Mouse (Mus musculus) inflammation-experienced regulatory T-cells, adult 16 weeks (primary cell): ENCODE data around the gene Aadacl4. TPM values are rescaled to one million over a fixed set of nuclear protein-coding genes. Genes with fewer than 3 reads are reported as not detected.

ENCODE experiments used
- polyA plus RNA-seq: library from polyadenylated mRNA; unstranded; fragments of 100-300 nt; shearing (Covaris generic); gene quantifications from one replicate; pipeline ENCODE4 v1.2.1, GENCODE M21; 2017

Aadacl4 gene
- not detected for polyA plus RNA-seq

DNA sequence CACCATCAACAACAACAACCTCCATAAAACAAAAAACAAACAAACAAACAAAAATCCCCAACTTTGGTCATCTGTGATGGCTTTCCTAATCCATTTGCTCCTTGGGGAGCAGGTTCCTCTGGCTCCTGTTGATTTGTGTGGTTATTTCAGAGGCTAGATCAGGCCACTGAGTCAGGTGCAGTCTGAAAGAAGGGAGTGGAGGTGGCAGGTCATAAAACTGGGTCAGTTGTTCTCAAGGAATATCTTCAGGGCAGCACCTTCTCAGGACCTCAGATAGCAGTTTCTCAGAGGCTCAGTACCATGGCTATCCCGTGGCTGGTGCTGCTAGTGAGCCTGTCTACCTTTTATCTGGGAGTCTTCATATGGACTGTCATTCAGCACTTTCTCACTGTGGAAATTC lies at the start of gene Aadacl4:
Gene Aadacl4, plus strand, starts transcription at position 301 of the 400 bp plus-strand sequence.

DNA sequence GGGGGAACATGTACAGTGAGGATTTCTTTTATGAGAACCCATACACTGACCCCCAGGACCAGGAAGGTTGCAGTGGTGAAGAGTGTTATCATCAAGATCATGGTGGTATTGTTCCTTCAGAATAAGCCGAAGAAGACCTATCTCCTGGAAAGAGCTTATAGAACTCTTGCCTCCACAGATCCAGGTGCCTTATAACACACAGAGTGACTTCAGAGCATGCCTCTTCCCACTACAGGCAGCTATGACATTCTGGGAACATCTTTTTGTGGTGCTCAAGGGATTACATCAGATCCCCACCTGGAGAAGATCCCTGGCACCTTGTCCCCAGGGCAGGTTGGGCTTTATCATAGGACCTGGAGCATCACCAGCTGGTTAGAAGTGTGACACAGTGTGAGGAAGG lies 48.5 kb upstream of the Aadacl4 start, which contains the start of gene Gm13124:
Gene Gm13124, minus strand, starts transcription at position 101 of the 400 bp plus-strand sequence.

Other genes with a start within 250 kb of the Aadacl4 start
- not detected for gene Pramef20, start 235.8 kb upstream of the Aadacl4 start, polyA plus RNA-seq
- not detected for gene Pramef12, start 205.2 kb upstream of the Aadacl4 start, polyA plus RNA-seq
- gene 1700012P22Rik, start 174.9 kb upstream of the Aadacl4 start, polyA plus RNA-seq = not detected
- gene Gm9944, start 160.4 kb upstream of the Aadacl4 start, polyA plus RNA-seq = not detected
- not detected for gene Aadacl3, start 150.0 kb upstream of the Aadacl4 start, polyA plus RNA-seq
- not detected for gene 9430007A20Rik, start 93.9 kb upstream of the Aadacl4 start, polyA plus RNA-seq
- gene Gm13124, start 48.6 kb upstream of the Aadacl4 start, polyA plus RNA-seq = not detected
- gene Gm436, start 72.7 kb downstream of the Aadacl4 start, polyA plus RNA-seq = not detected
- gene Gm13178, start 107.7 kb downstream of the Aadacl4 start, polyA plus RNA-seq = not detected
- not detected for gene Gm438, start 172.9 kb downstream of the Aadacl4 start, polyA plus RNA-seq